Mouse (Mus musculus): ENCODE measurements around the gene Tnrc6b.

Gene Tnrc6b

GRCm38 (mm10) chr15:80784553-80784971, 73.4 kb downstream of the Tnrc6b start:
- no peak for DNase-seq (ENCODE audit: low spot score in 2 of 2)

DNA sequence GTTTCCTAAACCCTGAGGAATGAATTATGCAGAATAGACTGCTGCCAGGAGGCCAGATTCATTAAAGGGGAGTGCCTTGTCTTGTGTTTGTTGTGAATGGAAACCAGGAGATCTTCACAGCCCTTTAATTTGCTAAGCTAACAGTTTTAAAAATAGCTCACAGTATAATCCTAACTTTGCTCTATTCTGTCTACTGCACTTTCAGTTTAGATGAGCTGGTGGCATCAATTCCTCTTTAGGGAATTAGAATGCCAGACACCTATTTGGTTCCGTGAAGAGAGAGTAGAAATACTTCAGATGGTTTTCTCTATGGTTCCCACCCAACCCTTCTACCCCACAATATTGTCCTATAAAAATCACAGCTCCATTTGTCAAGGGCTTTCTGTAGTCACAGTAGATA, 74.6 kb downstream of the Tnrc6b start:
- DNase-seq (ENCODE audit: low spot score in 2 of 2), result no peak

DNA sequence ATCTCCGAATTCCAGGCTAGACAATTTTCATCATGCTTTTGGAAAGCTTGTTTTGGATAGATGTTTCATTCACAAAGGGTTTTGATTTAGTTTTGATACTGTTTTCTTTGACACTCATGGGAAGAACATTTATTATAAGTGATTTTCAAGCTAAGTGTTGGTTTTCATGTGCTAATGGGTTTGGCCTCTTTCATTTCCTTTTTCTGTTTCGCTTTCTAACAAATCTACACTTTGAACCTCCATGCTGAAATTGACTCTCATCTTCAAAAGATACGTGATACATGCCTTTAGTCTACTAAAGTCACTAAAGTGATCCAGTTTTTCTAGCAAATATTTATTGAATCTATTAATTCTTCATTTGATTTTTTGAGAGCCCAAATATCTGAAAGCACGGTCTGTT, 76.6 kb downstream of the Tnrc6b start:
- no peak for DNase-seq (ENCODE audit: low spot score in 2 of 2)

DNA sequence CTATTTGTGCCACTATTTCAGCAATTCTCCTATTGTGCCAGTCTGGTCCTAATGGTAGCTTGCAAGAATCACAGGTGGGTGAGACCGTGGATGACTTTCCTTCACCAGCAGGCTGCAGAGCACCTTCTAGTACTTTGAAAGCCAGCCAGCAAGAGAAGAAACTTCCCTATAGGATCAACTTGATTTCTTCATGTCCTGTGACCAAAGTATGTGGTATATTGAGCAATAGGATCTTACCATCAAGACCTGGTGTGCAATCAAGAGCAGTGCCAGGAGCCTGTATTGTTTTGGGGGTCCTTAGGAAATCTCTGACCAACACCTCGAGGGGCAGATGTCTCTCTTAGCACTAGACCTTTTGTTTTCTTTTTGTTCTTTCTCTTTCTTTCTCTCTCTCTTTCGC, 81.4 kb downstream of the Tnrc6b start:
- no peak for DNase-seq (ENCODE audit: low spot score in 2 of 2)

GRCm38 (mm10) chr15:80795076-80795475, 84.0 kb downstream of the Tnrc6b start:
- DNase-seq (ENCODE audit: low spot score in 2 of 2), result no peak

DNA sequence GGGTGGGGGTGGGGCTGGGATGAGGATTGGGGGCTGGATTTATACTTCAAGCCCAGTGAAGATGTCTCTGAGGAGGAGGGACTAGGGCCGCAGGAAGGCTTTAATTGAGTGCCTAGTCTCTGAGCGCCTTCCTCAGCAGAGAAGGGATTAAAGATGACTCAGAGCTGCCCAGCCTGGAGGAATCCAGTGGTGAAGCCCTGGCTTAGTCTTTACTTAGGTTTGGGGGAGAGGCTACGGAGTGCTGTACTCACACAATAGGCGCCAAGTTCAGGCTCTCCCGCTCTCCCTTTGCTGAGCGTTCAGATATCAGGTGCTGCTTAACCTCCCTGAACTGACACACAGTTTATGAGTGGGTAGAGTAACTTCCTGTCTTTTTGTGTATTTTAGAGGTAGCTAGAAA, 86.6 kb downstream of the Tnrc6b start:
- peak; percentile 46 to 65 for DNase-seq (ENCODE audit: low spot score in 2 of 2)

- peak; percentile 81 to 91 for DNase-seq (ENCODE audit: low spot score in 2 of 2)
Observed at GRCm38 (mm10) chr15:80798367-80799073, 87.4 kb downstream of the Tnrc6b start.

GRCm38 (mm10) chr15:80799074-80799633, 88.0 kb downstream of the Tnrc6b start:
- DNase-seq (ENCODE audit: low spot score in 2 of 2), result peak; percentile 64 to 67

DNA sequence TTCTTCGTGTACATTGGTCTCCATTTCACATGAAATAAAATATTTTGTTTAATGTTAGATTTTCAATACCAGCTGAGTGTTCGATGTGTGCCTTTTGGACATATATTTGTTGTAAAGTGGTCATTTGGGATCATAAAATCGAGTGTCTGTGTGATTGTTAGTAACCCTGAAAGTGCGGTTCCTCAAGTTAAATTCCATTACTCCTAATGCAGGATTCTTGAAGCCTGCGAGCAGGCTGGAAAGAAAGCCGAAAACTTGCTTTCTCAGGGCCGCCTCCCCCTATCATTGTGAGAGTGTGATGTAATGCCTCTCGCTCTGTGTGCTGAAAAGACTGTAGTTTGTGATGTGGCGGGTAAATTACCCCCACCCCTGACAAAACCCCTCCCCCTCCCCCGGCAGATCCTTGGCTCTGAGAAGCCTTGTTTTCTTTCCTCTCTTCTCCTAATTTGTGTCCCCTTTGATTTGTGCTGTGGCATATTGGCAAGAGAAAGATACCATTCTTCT, 88.6 kb downstream of the Tnrc6b start:
- peak; percentile 45 to 55 for DNase-seq (ENCODE audit: low spot score in 2 of 2)

GRCm38 (mm10) chr15:80800201-80800600, 89.1 kb downstream of the Tnrc6b start:
- no peak for DNase-seq (ENCODE audit: low spot score in 2 of 2)

DNA sequence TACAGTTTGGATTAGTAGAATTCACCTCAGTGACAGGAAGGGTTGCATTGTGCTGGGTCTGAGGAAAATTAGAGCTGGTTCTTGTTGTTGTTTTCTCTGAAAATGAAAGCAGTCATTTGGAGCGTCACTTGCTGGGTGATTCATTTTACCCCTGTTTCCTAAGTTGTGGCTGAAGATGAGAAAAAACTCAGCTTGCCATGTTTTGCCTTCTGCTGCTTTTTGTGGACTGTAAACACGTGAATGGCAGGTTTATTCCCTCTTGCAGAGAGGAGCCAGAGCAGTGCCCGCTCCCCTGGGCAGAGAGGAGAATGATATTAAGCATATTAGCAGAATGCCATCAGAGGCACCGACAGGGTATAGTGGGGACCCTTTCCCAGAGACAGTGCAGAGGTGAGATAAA, 89.7 kb downstream of the Tnrc6b start:
- peak in 1 of 2 experiments; percentile 53 for DNase-seq (ENCODE audit: low spot score in 2 of 2)

GRCm38 (mm10) chr15:80801597-80801996, 90.5 kb downstream of the Tnrc6b start:
- no peak for DNase-seq (ENCODE audit: low spot score in 2 of 2)

DNA sequence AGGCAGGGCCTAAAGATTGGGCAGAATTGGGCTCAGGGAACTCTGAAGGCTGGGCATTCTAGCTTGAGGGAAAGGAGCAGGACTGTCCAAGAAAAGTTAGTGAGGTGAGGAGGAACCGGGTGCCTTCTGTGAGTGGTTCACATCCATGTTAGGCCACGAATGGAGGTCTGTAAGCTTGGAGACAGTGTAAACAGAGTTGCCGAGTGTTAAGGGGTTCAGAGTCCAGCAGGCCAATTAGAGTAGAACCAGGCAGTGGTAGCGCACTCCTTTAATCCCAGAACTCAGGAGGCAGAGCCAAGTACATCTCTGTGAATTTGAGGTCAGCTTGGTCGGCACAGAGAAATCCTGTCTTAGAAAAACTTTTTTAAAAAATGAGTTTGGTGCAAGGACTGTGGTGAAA, 96.0 kb downstream of the Tnrc6b start:
- no peak for DNase-seq (ENCODE audit: low spot score in 2 of 2)

DNA sequence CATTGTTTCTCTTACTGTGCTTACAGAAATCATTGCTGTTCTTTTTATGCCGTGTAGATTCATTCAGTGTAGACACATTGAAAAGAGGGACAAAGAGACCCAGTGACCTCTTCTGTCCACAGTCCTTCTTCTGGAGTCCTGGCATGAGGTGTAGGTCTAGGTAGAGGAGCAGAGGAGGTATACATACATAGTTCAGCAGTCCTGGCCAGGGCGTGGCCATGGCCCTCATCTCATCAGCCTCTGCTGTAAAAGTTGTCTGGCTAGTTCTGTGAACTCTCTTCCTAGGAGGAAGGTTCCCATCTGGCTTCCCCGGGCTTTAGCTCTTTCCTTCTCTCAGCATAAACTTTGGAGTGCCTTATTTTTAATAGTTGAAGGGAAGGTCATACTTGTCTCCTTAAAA, 99.1 kb downstream of the Tnrc6b start:
- DNase-seq (ENCODE audit: low spot score in 2 of 2), result no peak

GRCm38 (mm10) chr15:80812840-80813239, 101.7 kb downstream of the Tnrc6b start:
- DNase-seq (ENCODE audit: low spot score in 2 of 2), result no peak

DNA sequence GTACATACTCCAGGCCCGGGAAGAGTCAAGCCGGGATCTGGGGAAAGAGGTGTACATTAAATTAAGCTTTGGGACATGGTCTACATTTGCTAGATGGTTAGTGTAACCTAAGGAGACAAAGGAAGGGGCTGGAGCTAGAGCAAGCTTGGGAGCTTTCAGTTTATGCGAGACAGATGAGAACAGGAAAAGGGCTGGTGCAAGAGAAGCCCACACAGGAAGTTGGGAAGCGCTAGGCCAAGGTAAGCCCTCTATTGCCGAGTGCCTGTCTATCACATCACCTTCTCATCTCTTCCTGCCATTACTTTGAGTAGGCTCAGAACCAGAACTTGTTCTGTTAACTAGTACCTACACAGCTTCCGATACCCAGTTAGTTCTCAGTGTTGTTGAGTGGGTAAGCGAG, 103.7 kb downstream of the Tnrc6b start:
- no peak for DNase-seq (ENCODE audit: low spot score in 2 of 2)

GRCm38 (mm10) chr15:80822276-80822675, 111.2 kb downstream of the Tnrc6b start:
- DNase-seq (ENCODE audit: low spot score in 2 of 2), result no peak

- no peak for DNase-seq (ENCODE audit: low spot score in 2 of 2)
Observed at GRCm38 (mm10) chr15:80831170-80831569, 120.1 kb downstream of the Tnrc6b start.

GRCm38 (mm10) chr15:80832808-80833207, 121.7 kb downstream of the Tnrc6b start:
- no peak for DNase-seq (ENCODE audit: low spot score in 2 of 2)

- no peak for DNase-seq (ENCODE audit: low spot score in 2 of 2)
Observed at GRCm38 (mm10) chr15:80836246-80836645, 125.1 kb downstream of the Tnrc6b start.

DNA sequence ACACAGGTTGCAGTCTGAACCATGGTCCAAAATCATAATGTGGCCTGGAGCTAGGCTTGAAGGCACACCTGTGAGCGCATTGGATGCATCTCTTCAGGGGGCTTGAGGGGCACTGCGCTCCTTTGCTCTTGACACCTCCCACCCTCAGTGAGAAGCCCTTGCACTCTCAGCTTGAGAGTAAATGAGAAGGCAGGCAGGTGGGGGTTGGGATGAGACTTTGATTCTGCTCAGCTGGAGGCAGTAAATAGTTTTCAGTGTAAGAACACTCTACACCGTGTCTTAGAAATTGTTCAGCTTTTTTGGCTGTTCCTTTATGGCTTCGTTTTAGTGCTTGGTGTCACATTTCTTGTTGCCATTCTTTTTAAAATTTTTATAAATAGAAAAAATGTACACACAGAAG, 127.7 kb downstream of the Tnrc6b start:
- no peak for DNase-seq (ENCODE audit: low spot score in 2 of 2)

- no peak for DNase-seq (ENCODE audit: low spot score in 2 of 2)
Observed at GRCm38 (mm10) chr15:80839653-80840420, 128.7 kb downstream of the Tnrc6b start.

GRCm38 (mm10) chr15:80844262-80844661, 133.1 kb downstream of the Tnrc6b start:
- DNase-seq (ENCODE audit: low spot score in 2 of 2), result no peak
